Mouse (Mus musculus) erythroblast, embryonic 14.5 days (primary cell): ENCODE results near the gene Mical3.

Experiments used
- GATA1 ChIP-seq: IDR thresholded peaks from 2 replicates; pipeline ENCODE4 v1.6.1; 2012; ENCODE audit warnings: low read length, inconsistent platforms, mixed read lengths
- TAL1 ChIP-seq: IDR thresholded peaks from 3 replicates; pipeline ENCODE4 v1.6.1; 2012; ENCODE audit warnings: low read length, inconsistent platforms, mixed read lengths

DNA sequence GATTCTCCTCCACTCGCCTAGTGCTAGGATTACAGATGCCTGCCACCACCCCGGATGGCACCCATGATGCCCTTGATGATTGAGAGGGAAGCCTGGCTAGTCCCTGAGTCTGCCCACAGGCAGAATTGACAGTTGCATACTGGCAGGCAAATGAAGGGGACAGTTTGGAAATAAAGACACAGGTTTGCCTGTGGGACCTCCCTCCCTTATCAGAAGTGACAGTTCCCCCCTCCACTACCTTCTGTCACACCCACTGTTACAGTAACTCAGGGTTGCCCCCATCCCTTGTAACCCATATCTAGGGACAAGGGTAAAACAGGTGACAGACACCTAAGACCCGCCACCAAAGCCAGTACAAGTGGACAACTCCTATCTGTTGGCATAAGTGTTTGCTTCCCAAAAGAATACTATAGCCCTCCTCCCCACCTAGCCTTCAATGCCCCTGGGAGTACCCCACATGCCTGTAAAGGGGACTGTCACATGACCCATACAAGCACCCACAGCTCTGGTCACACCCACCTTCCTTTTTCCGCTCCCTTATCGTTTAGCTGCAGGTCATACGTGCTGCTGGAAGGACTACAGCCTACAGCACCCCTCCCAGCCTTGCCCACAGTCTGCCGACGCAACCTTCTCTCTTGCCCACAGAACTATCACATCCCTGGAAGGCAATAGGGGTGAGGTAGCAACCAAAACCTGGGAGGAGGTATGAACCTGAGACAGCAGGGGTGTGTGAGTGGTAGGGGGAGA is 37.0 kb downstream of the Mical3 start:
- peak; percentile 60 for TF ChIP-seq GATA1
- TF ChIP-seq TAL1, result peak; percentile 85
